Mouse (Mus musculus) liver, embryonic 16.5 days (tissue): Measurements from ENCODE around the gene Tmod3. TPM values are rescaled to one million over a fixed set of nuclear protein-coding genes. Genes with fewer than 3 reads are reported as not detected.
"Not testable (repeated sequence)": the region's sequence is repeated elsewhere in the genome, so short reads cannot be mapped to it uniquely, and the experiment has no call there.

Experiments used
- ATAC-seq: fragments of 200-750 bp; cut with Nextera tagmentation; 2 replicates; pipeline ENCODE4 v1.8.0; 2017; ENCODE audit warnings: low read depth, mild to moderate bottlenecking, moderate number of reproducible peaks, moderate library complexity
- H3K27ac ChIP-seq: fragments of 300-500 bp; sonication (generic); 2 replicates; pipeline ENCODE4 v1.5.1; 2014; ENCODE audit warnings: mild to moderate bottlenecking, low read length
- H3K27me3 ChIP-seq: fragments of 300-500 bp; sonication (generic); 2 replicates; pipeline ENCODE4 v1.6.1; 2014; ENCODE audit warnings: low read depth, low read length, mixed read lengths; ENCODE audit not compliant: control insufficient read depth, insufficient read depth
- H3K36me3 ChIP-seq: fragments of 300-500 bp; sonication (generic); 2 replicates; pipeline ENCODE4 v1.6.1; 2014; ENCODE audit warnings: mild to moderate bottlenecking; ENCODE audit not compliant: control insufficient read depth, insufficient read depth
- H3K4me1 ChIP-seq: fragments of 300-500 bp; sonication (generic); 2 replicates; pipeline ENCODE4 v1.6.1; 2014; ENCODE audit warnings: low read depth, low read length, mixed read lengths; ENCODE audit not compliant: control insufficient read depth
- H3K4me2 ChIP-seq: fragments of 300-500 bp; sonication (generic); 2 replicates; pipeline ENCODE4 v1.6.1; 2014; ENCODE audit warnings: low read depth, low read length, mixed read lengths
- H3K4me3 ChIP-seq: fragments of 300-500 bp; sonication (generic); 2 replicates; pipeline ENCODE4 v1.5.1; 2014; ENCODE audit warnings: low read depth, mild to moderate bottlenecking, low read length
- H3K9ac ChIP-seq: fragments of 300-500 bp; sonication (generic); 2 replicates; pipeline ENCODE4 v1.6.1; 2014; ENCODE audit warnings: low read depth, low read length
- H3K9me3 ChIP-seq: fragments of 300-500 bp; sonication (generic); replicated peaks from 2 replicates; pipeline ENCODE4 v1.6.1; 2016; ENCODE audit warnings: low read length; ENCODE audit not compliant: control insufficient read depth
- WGBS: fragments of 180-500 bp; shearing (Covaris S2); extraction: QIAGEN DNeasy Blood & Tissue Kit; methylation state at CpG from one replicate; pipeline ENCODE4 v1.1.7; 2014; ENCODE audit not compliant: insufficient replicate concordance; 5-methylcytosine and 5-hydroxymethylcytosine counted together
- polyA plus RNA-seq: library from polyadenylated mRNA; unstranded; fragments of >200 nt; fragmentation: Nextera tagmentation; extraction: Ambion mirVana; gene quantifications from 2 replicates; pipeline ENCODE4 v1.2.1, GENCODE M21; 2015

Tmod3 gene
- polyA plus RNA-seq, 1 experiment from 2014 or later, result 28.2 TPM

GRCm38 (mm10) chr9:75494407-75495005 lies 65.0 kb downstream of the Tmod3 start:
- whole genome bisulfite sequencing, result 68% methylated on average over 9 of the region's 9 CpGs
- no peak overlapping the region for H3K9ac ChIP-seq
- peaks cover 3% of the 10 kb centered on the region; the same call in 1 of the 2 replicates for H3K36me3 ChIP-seq
- H3K4me2 ChIP-seq, result no peak overlapping the region
- no peaks in the 10 kb centered on the region for H3K27me3 ChIP-seq
- no peaks in the 10 kb centered on the region for H3K4me1 ChIP-seq
- ATAC-seq, result no peak
- H3K27ac ChIP-seq, result no peak overlapping the region
- no peak overlapping the region for H3K4me3 ChIP-seq
- H3K9me3 ChIP-seq, result no peaks in the 10 kb centered on the region

DNA sequence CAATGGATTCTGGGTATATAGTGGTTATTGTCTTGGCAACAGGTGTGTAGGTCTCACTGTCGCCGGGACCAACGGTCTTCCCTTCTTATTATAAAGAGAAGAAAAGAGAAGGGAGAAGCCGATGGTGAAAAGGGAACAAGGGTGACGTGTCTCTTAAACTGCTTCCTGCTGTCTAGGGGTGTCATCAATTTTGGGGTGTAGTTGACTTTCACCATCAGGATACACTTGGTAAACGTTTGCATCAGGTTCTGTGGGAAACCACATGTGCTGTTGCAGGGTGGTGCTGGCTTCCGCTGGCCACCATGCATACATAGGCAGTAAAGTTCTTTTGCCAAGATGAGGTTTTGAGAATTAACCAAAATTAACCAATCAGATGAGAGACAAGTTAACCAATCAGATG lies 71.2 kb downstream of the Tmod3 start:
- H3K4me3 ChIP-seq, H3K4me1 ChIP-seq, ATAC-seq, H3K9ac ChIP-seq, H3K4me2 ChIP-seq, H3K9me3 ChIP-seq, H3K27me3 ChIP-seq, H3K36me3 ChIP-seq, H3K27ac ChIP-seq: not testable (repeated sequence)
- 80% methylated on average over 7 of the region's 7 CpGs for WGBS

DNA sequence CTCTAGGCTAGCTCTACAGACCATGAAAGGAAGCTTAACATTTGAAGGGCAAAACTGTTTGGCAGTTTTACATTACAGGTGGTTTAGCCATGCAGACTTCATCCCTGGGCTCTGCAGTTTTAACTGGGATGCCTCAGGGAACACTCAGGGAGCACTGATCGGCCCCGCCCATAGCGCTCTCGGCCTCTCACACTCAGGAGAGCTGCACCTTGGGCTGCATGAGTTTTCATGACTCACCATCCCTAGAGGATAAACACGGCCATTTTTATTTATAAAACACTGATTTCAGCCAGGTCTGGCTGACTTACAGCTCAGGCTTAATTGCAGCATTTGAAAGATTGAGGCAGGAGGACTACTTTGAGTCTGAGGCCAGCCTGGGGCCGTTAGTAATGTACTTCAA lies 74.2 kb downstream of the Tmod3 start:
- no peaks in the 10 kb centered on the region for H3K36me3 ChIP-seq
- no peaks in the 10 kb centered on the region for H3K27me3 ChIP-seq
- no peak overlapping the region for H3K27ac ChIP-seq
- no peaks in the 10 kb centered on the region for H3K4me1 ChIP-seq
- H3K9me3 ChIP-seq, result no peaks in the 10 kb centered on the region
- no peak overlapping the region for H3K4me2 ChIP-seq
- H3K4me3 ChIP-seq, result no peak overlapping the region
- ATAC-seq, result no peak
- no peak overlapping the region for H3K9ac ChIP-seq
- 73% methylated on average over 6 of the region's 6 CpGs for WGBS

DNA sequence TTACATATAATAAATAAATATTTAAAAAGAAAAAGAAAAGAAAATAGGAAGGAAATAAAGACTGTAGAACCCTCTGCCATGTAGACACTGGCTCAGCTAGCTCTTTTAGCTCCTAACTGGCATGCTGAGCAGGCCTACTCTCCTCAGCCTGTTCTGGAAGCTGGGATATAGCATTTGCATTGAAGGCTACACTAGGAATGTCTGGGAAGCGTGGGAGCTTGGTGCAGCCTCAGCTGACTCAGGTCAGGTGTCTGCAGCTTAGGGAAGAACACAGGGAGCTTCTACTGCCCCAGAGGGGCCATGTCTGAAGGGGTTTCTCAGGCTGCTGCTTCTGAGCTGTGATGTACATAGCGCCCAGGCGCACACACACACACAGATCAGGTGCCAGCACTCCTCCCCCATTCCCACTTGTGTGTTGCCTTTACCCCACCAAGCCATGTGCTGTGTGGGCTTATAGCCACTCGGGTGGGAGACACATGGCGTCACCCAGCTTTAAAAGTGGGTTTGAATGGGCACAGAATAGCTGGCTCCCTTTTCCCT lies 78.9 kb downstream of the Tmod3 start:
- Histone ChIP-seq H3K4me1 (no peaks in the 10 kb centered on the region), H3K9ac (no peak overlapping the region), H3K4me2 (no peak overlapping the region), H3K4me3 (no peak overlapping the region), H3K36me3 (no peaks in the 10 kb centered on the region), H3K27me3 (no peaks in the 10 kb centered on the region), H3K9me3 (no peaks in the 10 kb centered on the region), H3K27ac (no peak overlapping the region)
- WGBS, result 72% methylated on average over 5 of the region's 5 CpGs
- no peak for ATAC-seq

DNA sequence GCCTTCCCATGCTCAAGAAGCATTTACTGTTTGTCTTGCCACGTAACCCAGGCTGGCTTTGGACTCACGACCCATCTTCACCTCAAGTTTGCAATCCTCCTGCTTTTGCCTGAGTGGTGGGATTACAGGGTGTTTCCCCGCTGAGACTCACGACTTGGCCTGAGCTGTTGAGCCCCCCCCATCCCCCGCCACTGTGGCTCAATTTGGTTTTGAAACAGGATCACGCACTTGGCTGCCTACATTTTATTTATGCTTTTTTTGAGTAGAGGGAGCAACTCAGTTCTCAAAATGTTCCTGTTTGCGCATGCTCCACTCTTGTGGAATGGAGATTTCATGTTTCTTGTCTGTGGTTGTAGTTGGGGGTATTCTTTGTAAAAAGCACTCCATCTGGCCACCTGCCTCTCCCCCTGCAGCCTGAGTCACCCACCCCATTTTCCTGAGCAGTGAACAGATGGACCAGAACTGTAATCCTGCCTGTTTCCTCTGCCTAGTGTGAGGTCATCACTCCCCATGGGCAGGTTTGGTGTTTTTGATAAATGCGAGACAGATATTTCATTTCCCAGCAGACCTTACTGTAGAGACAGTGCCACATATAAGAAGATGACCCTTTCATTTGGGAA lies 80.2 kb downstream of the Tmod3 start:
- no peak overlapping the region for H3K4me3 ChIP-seq
- no peak overlapping the region for H3K9ac ChIP-seq
- WGBS, result 69% methylated on average over 8 of the region's 8 CpGs
- no peaks in the 10 kb centered on the region for H3K27me3 ChIP-seq
- ATAC-seq, result no peak
- H3K9me3 ChIP-seq, result no peaks in the 10 kb centered on the region
- H3K36me3 ChIP-seq, result no peaks in the 10 kb centered on the region
- H3K27ac ChIP-seq, result no peak overlapping the region
- H3K4me1 ChIP-seq, result no peaks in the 10 kb centered on the region
- H3K4me2 ChIP-seq, result no peak overlapping the region

- H3K4me3 ChIP-seq, result no peak overlapping the region
- ATAC-seq, result no peak
- WGBS, result 37% methylated on average over 3 of the region's 3 CpGs
These were observed 82.2 kb downstream of the Tmod3 start for GRCm38 (mm10) chr9:75477212-75477611.

GRCm38 (mm10) chr9:75468297-75468696 lies 91.2 kb downstream of the Tmod3 start:
- H3K27ac ChIP-seq, result no peak overlapping the region
- no peak overlapping the region for H3K9ac ChIP-seq
- ATAC-seq, result no peak
- H3K36me3 ChIP-seq, result peaks cover 11% of the 10 kb centered on the region; the same call in 1 of the 2 replicates
- no peaks in the 10 kb centered on the region for H3K9me3 ChIP-seq
- no peak overlapping the region for H3K4me2 ChIP-seq
- no peaks in the 10 kb centered on the region for H3K27me3 ChIP-seq
- H3K4me1 ChIP-seq, result no peaks in the 10 kb centered on the region
- H3K4me3 ChIP-seq, result no peak overlapping the region
- 69% methylated on average over 14 of the region's 14 CpGs for WGBS

More at GRCm38 (mm10) chr9:75477212-75477611, 82.2 kb downstream of the Tmod3 start:
- H3K4me2 ChIP-seq, result no peak overlapping the region
- no peaks in the 10 kb centered on the region for H3K27me3 ChIP-seq
- H3K4me1 ChIP-seq, result no peaks in the 10 kb centered on the region
- no peaks in the 10 kb centered on the region for H3K36me3 ChIP-seq
- H3K9ac ChIP-seq, result no peak overlapping the region
- no peaks in the 10 kb centered on the region for H3K9me3 ChIP-seq
- H3K27ac ChIP-seq, result no peak overlapping the region

GRCm38 (mm10) chr9:75467581-75467980 lies 91.9 kb downstream of the Tmod3 start:
- no peaks in the 10 kb centered on the region for H3K9me3 ChIP-seq
- H3K4me3 ChIP-seq, result no peak overlapping the region
- ATAC-seq, result no peak
- H3K27me3 ChIP-seq, result no peaks in the 10 kb centered on the region
- H3K27ac ChIP-seq, result no peak overlapping the region
- WGBS, result 81% methylated on average over 3 of the region's 3 CpGs
- no peaks in the 10 kb centered on the region for H3K4me1 ChIP-seq
- H3K4me2 ChIP-seq, result no peak overlapping the region
- H3K9ac ChIP-seq, result no peak overlapping the region
- H3K36me3 ChIP-seq, result peaks cover 11% of the 10 kb centered on the region; the same call in 1 of the 2 replicates

DNA sequence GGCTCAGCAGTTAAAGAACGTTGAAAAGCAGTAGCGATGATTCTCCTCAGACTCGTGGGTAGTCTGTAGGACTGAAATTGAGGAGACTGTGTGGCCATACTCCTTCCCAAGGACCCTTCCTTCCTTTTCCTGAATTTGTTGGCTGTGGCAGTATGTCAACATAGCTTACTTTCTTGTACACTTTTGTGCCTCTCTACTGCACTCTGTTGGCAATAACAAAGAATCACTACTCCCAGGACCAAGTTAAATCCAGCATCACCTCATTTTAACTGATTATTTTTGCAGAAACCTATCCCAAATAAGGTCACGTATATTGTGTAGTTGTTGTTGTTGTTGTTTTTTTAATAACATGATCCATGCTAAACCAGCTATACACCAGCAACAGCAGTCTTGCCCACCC lies 92.8 kb downstream of the Tmod3 start:
- Histone ChIP-seq H3K36me3 (peaks cover 11% of the 10 kb centered on the region), H3K4me2 (no peak overlapping the region), H3K27me3 (no peaks in the 10 kb centered on the region), H3K4me1 (no peaks in the 10 kb centered on the region), H3K9me3 (no peaks in the 10 kb centered on the region), H3K4me3 (no peak overlapping the region), H3K27ac (no peak overlapping the region), H3K9ac (no peak overlapping the region)
- WGBS, result 72% methylated on average over 4 of the region's 4 CpGs
- ATAC-seq, result no peak
